Mouse (Mus musculus) myocyte (in vitro differentiated cells): ENCODE measurements around the gene Nos1.

ENCODE experiments used
- E2F4 ChIP-seq: IDR thresholded peaks from one replicate; pipeline ENCODE4 v1.6.1; 2011; ENCODE audit warnings: mild to moderate bottlenecking, control low read depth, moderate library complexity; ENCODE audit not compliant: insufficient read depth
- POLR2A ChIP-seq: IDR thresholded peaks from one replicate; pipeline ENCODE4 v1.6.1; 2011; ENCODE audit warnings: low read depth, mild to moderate bottlenecking, control low read depth, moderate library complexity; ENCODE audit not compliant: insufficient read length
- TCF3 ChIP-seq: IDR thresholded peaks from one replicate; pipeline ENCODE4 v1.6.1; 2011; ENCODE audit warnings: low read depth, control low read depth; ENCODE audit not compliant: insufficient read length

DNA sequence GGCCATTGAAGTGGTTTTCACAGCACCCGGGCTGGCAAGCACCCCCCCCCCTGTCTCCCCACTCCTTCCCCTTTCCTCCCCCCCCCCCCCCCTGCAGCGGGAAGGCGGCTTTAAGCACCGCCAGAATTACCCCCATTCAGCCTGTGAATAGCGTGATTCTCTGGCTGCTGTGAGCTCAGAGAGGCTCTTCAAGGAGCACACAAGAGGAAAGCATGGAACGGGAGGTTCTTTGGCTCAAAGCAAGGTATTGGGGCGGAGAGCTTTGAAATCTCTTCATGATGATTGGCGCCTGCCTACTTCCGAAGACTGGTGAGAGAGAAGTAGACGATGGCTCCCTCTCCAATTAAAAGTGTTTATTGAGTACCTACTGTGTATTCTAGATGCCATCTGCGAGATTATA, 44.5 kb downstream of the Nos1 start:
- no peak for TF ChIP-seq E2F4
- no peak for TF ChIP-seq TCF3
- no peak for TF ChIP-seq POLR2A
